Mouse (Mus musculus) gastrocnemius, adult 2 months (tissue): Measurements from ENCODE around the gene Bves. TPM values are rescaled to one million over a fixed set of nuclear protein-coding genes. Genes with fewer than 3 reads are reported as not detected.
"Not testable (repeated sequence)": the region's sequence is repeated elsewhere in the genome, so short reads cannot be mapped to it uniquely, and the experiment has no call there.

Source experiments
- DNase-seq: peaks from one replicate; pipeline ENCODE4 v3.0.0; 2022
- H3K27ac ChIP-seq: fragments of 200-600 bp; 2 replicates; pipeline ENCODE4 v1.8.1; 2022; ENCODE audit warnings: mild to moderate bottlenecking
- H3K4me3 ChIP-seq: fragments of 200-600 bp; 2 replicates; pipeline ENCODE4 v1.8.1; 2022; ENCODE audit warnings: mild to moderate bottlenecking, moderate library complexity
- CTCF ChIP-seq: fragments of 200-600 bp; IDR thresholded peaks from 2 replicates; pipeline ENCODE4 v1.8.1; 2022; ENCODE audit warnings: antibody characterized with exemption, mild to moderate bottlenecking, moderate library complexity
- intact Hi-C: fragments of 180-260 bp; cut with DNase I; formaldehyde crosslinking; loops from one replicate; pipeline ENCODE4 v1.15.1; 2025
- long read RNA-seq, 2 experiments: library from polyadenylated mRNA; stranded (forward); transcript quantifications; one replicate each; pipeline ENCODE4 v2.0.0; 2021
- total RNA-seq, 2 experiments: library from RNA; stranded (reverse); gene quantifications; 2 replicates each; pipeline ENCODE4 v1.2.3; 2021

The Bves gene
- 10 to 100 TPM; 36.3 to 41.6 TPM for total RNA-seq
- long read RNA-seq, experiment 1, full-length matches to known transcripts = 56 of 110 reads
- long read RNA-seq, experiment 1, partial matches to known transcripts = 32 of 110 reads
- long read RNA-seq, experiment 1, other reads (novel, unspliced or antisense) = 22 of 110 reads
- long read RNA-seq, experiment 2, full-length matches to known transcripts = 57 of 122 reads
- long read RNA-seq, experiment 2, partial matches to known transcripts = 45 of 122 reads
- long read RNA-seq, experiment 2, other reads (novel, unspliced or antisense) = 20 of 122 reads

- TF ChIP-seq CTCF = peak; percentile 7; the same call in 1 of the 2 replicates
Observed at GRCm38 (mm10) chr10:45335434-45336422, at the start of gene Bves. Gene Bves, plus strand, starts transcription at chr10:45335772.

DNA sequence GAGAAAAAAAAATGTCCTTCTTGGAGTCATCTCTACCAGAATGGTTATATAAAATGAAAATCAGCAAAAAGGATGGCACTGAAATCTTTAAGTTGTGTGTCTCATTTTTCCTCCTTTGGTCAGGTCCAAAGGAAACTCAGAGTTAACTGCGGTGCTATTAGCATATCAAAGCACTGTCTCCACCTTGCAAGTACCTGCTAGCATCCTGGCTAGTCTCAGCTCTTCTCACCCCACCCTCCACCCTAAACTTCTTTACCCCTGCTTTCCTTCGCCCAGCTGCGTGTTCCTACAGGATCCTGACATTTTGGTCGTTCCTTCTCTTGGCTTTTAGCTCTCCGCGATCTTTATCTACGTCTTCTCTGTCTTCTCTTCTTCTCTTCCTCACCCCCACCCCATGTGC lies 47.2 kb upstream of the Bves start:
- no peak for DNase-seq
- intact Hi-C loops = loop anchor here (5.0 kb wide), 3 partner anchors 49 to 74 kb away; partner anchors contain the start of gene Bves
- TF ChIP-seq CTCF = no peak
- peak overlapping the region; percentile 95; the same call in 1 of the 2 replicates for H3K27ac ChIP-seq
- H3K4me3 ChIP-seq = peak overlapping the region; percentile 79

More at GRCm38 (mm10) chr10:45335434-45336422, at the start of gene Bves:
- intact Hi-C loops = loop anchor here (5.0 kb wide), 2 partner anchors 48 to 118 kb away; no protein-coding TSS in a partner anchor
- H3K27ac ChIP-seq = peak within 1 kb of the TSS; percentile 91
- H3K4me3 ChIP-seq = peak within 1 kb of the TSS; percentile 87
- peak; percentile 84 for DNase-seq

DNA sequence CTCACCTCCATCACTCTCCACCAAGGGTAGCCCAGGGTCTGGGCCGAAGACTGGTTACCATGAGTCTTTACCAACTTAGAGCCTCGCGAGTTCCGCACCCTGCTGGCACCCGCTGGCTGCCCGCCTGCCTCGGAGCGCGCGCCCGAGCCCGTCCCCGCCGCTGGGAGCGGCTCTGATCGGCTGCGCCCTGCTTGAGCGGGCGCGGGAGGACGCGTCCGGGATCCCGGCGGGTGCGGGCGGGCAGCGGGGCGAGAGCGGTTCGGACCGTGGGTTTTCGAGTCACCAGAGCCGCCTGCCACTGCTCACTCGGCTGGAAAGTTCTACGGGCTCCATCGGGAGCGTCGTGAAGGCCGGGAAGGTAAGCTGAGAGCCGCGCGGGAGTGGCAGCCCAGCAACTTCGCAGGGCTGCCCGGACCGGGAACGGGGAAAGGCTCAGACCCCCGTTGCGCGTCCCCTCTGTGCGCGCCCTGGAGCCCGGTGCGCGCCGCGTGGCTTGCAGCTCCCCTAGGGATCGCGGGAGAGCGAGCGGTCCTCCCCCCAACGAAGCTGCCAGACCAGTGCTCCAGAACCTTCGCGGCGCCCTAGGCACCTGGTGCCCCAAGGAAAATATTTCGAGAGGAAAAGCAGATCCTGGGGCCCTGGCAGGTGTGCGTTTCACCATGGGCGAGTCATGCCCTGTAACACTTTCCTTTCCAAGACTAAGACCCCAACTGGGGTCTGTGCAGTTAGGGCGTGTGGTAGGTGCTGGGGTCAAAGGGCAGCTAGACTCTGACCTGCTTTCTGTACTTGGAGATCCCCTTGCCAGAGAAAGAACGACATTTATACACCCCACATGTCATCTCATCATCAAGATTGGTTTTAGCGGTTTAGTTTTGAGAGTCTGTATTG lies 46.1 kb upstream of the Bves start:
- intact Hi-C loops = loop anchor here (5.0 kb wide), 3 partner anchors 48 to 73 kb away; partner anchors contain the start of gene Bves
- DNase-seq = peak; percentile 87
- H3K27ac ChIP-seq = peak overlapping the region; percentile 95
- H3K4me3 ChIP-seq = peak overlapping the region; percentile 79
- no peak for TF ChIP-seq CTCF

DNA sequence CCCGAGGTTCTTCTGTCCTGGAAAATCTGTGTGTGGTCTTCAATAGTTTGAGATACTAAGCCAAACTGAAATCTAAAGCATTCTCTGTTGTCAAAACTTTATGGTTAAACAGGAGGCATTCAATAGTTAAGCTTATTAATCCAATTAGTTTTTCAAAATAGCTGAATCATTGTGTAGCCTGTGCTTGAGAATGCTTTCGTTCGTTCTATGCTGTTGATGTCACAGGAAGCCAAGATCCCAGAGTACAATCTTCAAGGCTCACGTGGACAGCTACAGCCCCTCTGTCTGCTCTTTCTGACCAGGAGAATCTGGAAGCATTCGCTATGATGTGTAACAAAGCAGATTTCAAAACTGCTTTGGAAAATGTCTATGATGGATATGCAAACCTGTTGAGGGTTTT lies 45.0 kb upstream of the Bves start:
- Histone ChIP-seq H3K4me3 (peak overlapping the region; percentile 79), H3K27ac (peak overlapping the region; percentile 95)
- no peak for DNase-seq
- intact Hi-C loops = no loop called here
- no peak for TF ChIP-seq CTCF

GRCm38 (mm10) chr10:45292159-45292558 lies 43.4 kb upstream of the Bves start:
- DNase-seq, H3K27ac ChIP-seq, H3K4me3 ChIP-seq, intact Hi-C loops: not testable (repeated sequence)

GRCm38 (mm10) chr10:45295093-45295492 lies 40.5 kb upstream of the Bves start:
- intact Hi-C loops = no loop called here
- DNase-seq = no peak
- no peak for TF ChIP-seq CTCF
- Histone ChIP-seq H3K27ac (no peak overlapping the region), H3K4me3 (no peak overlapping the region)

- TF ChIP-seq CTCF = no peak
- Histone ChIP-seq H3K27ac (peak overlapping the region; percentile 83), H3K4me3 (no peak overlapping the region)
- DNase-seq = no peak
- intact Hi-C loops = no loop called here
Observed at GRCm38 (mm10) chr10:45298503-45298902, 37.1 kb upstream of the Bves start.

DNA sequence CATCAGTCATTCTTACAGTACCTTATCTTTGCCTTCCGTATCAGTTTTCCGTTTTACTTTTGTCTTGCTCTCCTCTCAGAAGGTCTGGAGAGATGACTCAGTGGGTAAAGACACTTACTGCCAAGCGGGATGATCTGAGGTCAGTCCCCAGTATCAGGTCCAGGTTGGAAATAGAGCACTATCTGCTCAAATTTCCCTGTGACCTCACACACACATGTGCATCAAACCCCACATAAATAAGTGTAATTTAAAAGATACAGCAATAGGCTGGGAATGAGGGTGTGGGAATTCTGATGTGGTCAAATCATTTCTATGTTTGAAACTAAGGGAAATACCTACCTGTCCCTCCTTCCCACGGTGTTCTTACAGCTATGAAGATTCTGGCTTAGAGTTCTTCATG lies 36.1 kb upstream of the Bves start:
- H3K27ac ChIP-seq = peak overlapping the region; percentile 83
- peak; percentile 29 for DNase-seq
- no peak for TF ChIP-seq CTCF

GRCm38 (mm10) chr10:45303315-45304036 lies 32.1 kb upstream of the Bves start:
- no peak for TF ChIP-seq CTCF
- intact Hi-C loops = no loop called here
- Histone ChIP-seq H3K4me3 (no peak overlapping the region), H3K27ac (peak overlapping the region; percentile 67)
- DNase-seq = no peak

More for the DNA sequence above, 36.1 kb upstream of the Bves start:
- H3K4me3 ChIP-seq = no peak overlapping the region
- intact Hi-C loops = no loop called here

DNA sequence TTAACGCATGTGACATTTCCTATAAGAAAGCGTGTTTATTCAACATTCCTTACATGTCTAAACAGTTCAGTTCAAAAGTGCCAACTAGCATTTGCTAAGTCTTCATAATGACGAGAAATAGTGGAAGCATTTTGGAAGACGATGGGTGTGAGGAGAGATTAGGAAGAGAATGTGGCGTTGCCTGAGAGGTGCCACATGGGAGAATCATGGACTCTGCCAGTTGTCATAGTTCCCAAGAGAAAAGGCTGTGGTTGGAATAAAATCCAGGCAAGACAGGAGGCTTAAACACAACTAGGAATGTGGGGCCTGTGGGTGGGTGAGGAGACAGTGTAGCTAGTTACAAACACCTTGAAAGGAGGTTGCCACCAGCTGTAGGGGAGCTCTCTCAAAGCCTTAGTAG lies 30.4 kb upstream of the Bves start:
- DNase-seq = no peak

GRCm38 (mm10) chr10:45311129-45311528 lies 24.4 kb upstream of the Bves start:
- H3K4me3 ChIP-seq = no peak overlapping the region; the same call in 1 of the 2 replicates
- TF ChIP-seq CTCF = no peak
- peak overlapping the region; percentile 93 for H3K27ac ChIP-seq
- DNase-seq = peak; percentile 26
- intact Hi-C loops = no loop called here

More for the DNA sequence above, 30.4 kb upstream of the Bves start:
- H3K27ac ChIP-seq = peak overlapping the region; percentile 67; the same call in 1 of the 2 replicates
- no peak overlapping the region for H3K4me3 ChIP-seq
- intact Hi-C loops = no loop called here
- TF ChIP-seq CTCF = no peak
